Mouse (Mus musculus) hindbrain, embryonic 15.5 days (tissue): Measurements from ENCODE around the gene Slc15a3. TPM values are rescaled to one million over a fixed set of nuclear protein-coding genes. Genes with fewer than 3 reads are reported as not detected.

Source experiments
- ATAC-seq: fragments of 200-750 bp; cut with Nextera tagmentation; 2 replicates; pipeline ENCODE4 v1.8.0; 2017; ENCODE audit warnings: low read depth, moderate number of reproducible peaks, moderate TSS enrichment; ENCODE audit not compliant: low FRiP score
- H3K27ac ChIP-seq: fragments of 300-500 bp; sonication (generic); replicated peaks from 2 replicates; pipeline ENCODE4 v1.5.1; 2015; ENCODE audit warnings: mild to moderate bottlenecking, inconsistent platforms
- H3K27me3 ChIP-seq: fragments of 300-500 bp; sonication (generic); 2 replicates; pipeline ENCODE4 v1.6.1; 2015; ENCODE audit warnings: control low read depth, inconsistent platforms
- H3K36me3 ChIP-seq: fragments of 300-500 bp; sonication (generic); 2 replicates; pipeline ENCODE4 v1.6.1; 2015; ENCODE audit warnings: control low read depth, inconsistent platforms
- H3K4me1 ChIP-seq: fragments of 300-500 bp; sonication (generic); replicated peaks from 2 replicates; pipeline ENCODE4 v1.6.1; 2015; ENCODE audit warnings: control low read depth, inconsistent platforms
- H3K4me2 ChIP-seq: fragments of 300-500 bp; sonication (generic); 2 replicates; pipeline ENCODE4 v1.6.1; 2015; ENCODE audit warnings: moderate library complexity, mild to moderate bottlenecking, inconsistent platforms
- H3K4me3 ChIP-seq: fragments of 300-500 bp; sonication (generic); 2 replicates; pipeline ENCODE4 v1.5.1; 2015; ENCODE audit warnings: mild to moderate bottlenecking, inconsistent platforms
- H3K9ac ChIP-seq: fragments of 300-500 bp; sonication (generic); 2 replicates; pipeline ENCODE4 v1.6.1; 2015; ENCODE audit warnings: inconsistent platforms
- H3K9me3 ChIP-seq: fragments of 300-500 bp; sonication (generic); 2 replicates; pipeline ENCODE4 v1.6.1; 2016; ENCODE audit warnings: control low read depth, inconsistent platforms
- WGBS: fragments of 180-500 bp; shearing (Covaris S2); methylation state at CpG from one replicate; pipeline ENCODE4 v1.1.7; 2015; 5-methylcytosine and 5-hydroxymethylcytosine counted together
- polyA plus RNA-seq: library from polyadenylated mRNA; unstranded; fragments of >200 nt; fragmentation: Nextera tagmentation; extraction: Ambion mirVana; gene quantifications from 2 replicates; pipeline ENCODE4 v1.2.1, GENCODE M21; 2015

The Slc15a3 gene
- 0.30 and 0.47 TPM in 2 replicates for polyA plus RNA-seq

GRCm38 (mm10) chr19:10839010-10839892 is at the start of gene Slc15a3:
Gene Slc15a3 (plus strand): TSS chr19:10839727.
- Histone ChIP-seq H3K4me1 (no peaks in the 10 kb centered on the region), H3K9me3 (no peaks in the 10 kb centered on the region), H3K36me3 (no peaks in the 10 kb centered on the region), H3K9ac (no peak within 1 kb of the TSS), H3K27me3 (no peaks in the 10 kb centered on the region), H3K4me2 (no peak within 1 kb of the TSS), H3K27ac (no peak within 1 kb of the TSS), H3K4me3 (no peak within 1 kb of the TSS)
- ATAC-seq: no peak
- WGBS: 82% methylated on average over 15 of the region's 15 CpGs

- Histone ChIP-seq H3K4me3 (no peak overlapping the region), H3K27me3 (no peaks in the 10 kb centered on the region), H3K9me3 (no peaks in the 10 kb centered on the region), H3K9ac (no peak overlapping the region), H3K4me1 (peaks cover 5% of the 10 kb centered on the region), H3K27ac (no peak overlapping the region), H3K36me3 (no peaks in the 10 kb centered on the region), H3K4me2 (no peak overlapping the region)
- no peak for ATAC-seq
- WGBS: 78% methylated on average over 9 of the region's 9 CpGs
Observed at GRCm38 (mm10) chr19:10790323-10790722, 49.2 kb upstream of the Slc15a3 start.

- H3K4me3 ChIP-seq: no peak overlapping the region
- WGBS: 58% methylated on average over 3 of the region's 3 CpGs
Observed at GRCm38 (mm10) chr19:10793044-10793443, 46.5 kb upstream of the Slc15a3 start.

GRCm38 (mm10) chr19:10794916-10795315 is 44.6 kb upstream of the Slc15a3 start:
- WGBS: 80% methylated on average over 1 of the region's 1 CpGs
- no peak overlapping the region for H3K27ac ChIP-seq
- H3K9me3 ChIP-seq: no peaks in the 10 kb centered on the region
- H3K4me2 ChIP-seq: no peak overlapping the region
- no peaks in the 10 kb centered on the region for H3K27me3 ChIP-seq
- H3K4me1 ChIP-seq: 0 out of 2 replicates have a peak, but pooled peaks cover 4% of the 10 kb centered on the region
- no peak overlapping the region for H3K4me3 ChIP-seq
- no peaks in the 10 kb centered on the region for H3K36me3 ChIP-seq
- ATAC-seq: no peak
- H3K9ac ChIP-seq: no peak overlapping the region

More at GRCm38 (mm10) chr19:10793044-10793443, 46.5 kb upstream of the Slc15a3 start:
- Histone ChIP-seq H3K4me1 (0 out of 2 replicates have a peak, but pooled peaks cover 4% of the 10 kb centered on the region), H3K9me3 (no peaks in the 10 kb centered on the region), H3K9ac (no peak overlapping the region), H3K27ac (no peak overlapping the region), H3K4me2 (no peak overlapping the region), H3K36me3 (no peaks in the 10 kb centered on the region), H3K27me3 (no peaks in the 10 kb centered on the region)
- no peak for ATAC-seq

- H3K27me3 ChIP-seq: no peaks in the 10 kb centered on the region
- no peak overlapping the region for H3K4me2 ChIP-seq
- no peaks in the 10 kb centered on the region for H3K9me3 ChIP-seq
- H3K4me1 ChIP-seq: 0 out of 2 replicates have a peak, but pooled peaks cover 12% of the 10 kb centered on the region
- no peak overlapping the region for H3K4me3 ChIP-seq
- H3K9ac ChIP-seq: no peak overlapping the region
- H3K27ac ChIP-seq: no peak overlapping the region
- WGBS: 72% methylated on average over 10 of the region's 10 CpGs
- ATAC-seq: no peak
- H3K36me3 ChIP-seq: no peaks in the 10 kb centered on the region
Observed at GRCm38 (mm10) chr19:10798576-10798975, 41.0 kb upstream of the Slc15a3 start.

- Histone ChIP-seq H3K4me2 (no peak overlapping the region), H3K4me1 (0 out of 2 replicates have a peak, but pooled peaks cover 12% of the 10 kb centered on the region), H3K27ac (no peak overlapping the region), H3K27me3 (no peaks in the 10 kb centered on the region), H3K9ac (no peak overlapping the region), H3K36me3 (no peaks in the 10 kb centered on the region), H3K9me3 (no peaks in the 10 kb centered on the region), H3K4me3 (no peak overlapping the region)
- 94% methylated on average over 17 of the region's 17 CpGs for WGBS
- ATAC-seq: no peak
Observed at GRCm38 (mm10) chr19:10799155-10799554, 40.4 kb upstream of the Slc15a3 start.

- WGBS: 41% methylated on average over 6 of the region's 6 CpGs
- no peak overlapping the region for H3K4me3 ChIP-seq
- H3K9ac ChIP-seq: no peak overlapping the region
- ATAC-seq: no peak
- H3K36me3 ChIP-seq: no peaks in the 10 kb centered on the region
- H3K27me3 ChIP-seq: no peaks in the 10 kb centered on the region
- 0 out of 2 replicates have a peak, but pooled peaks cover 8% of the 10 kb centered on the region for H3K4me1 ChIP-seq
- H3K27ac ChIP-seq: no peak overlapping the region
- no peaks in the 10 kb centered on the region for H3K9me3 ChIP-seq
- no peak overlapping the region for H3K4me2 ChIP-seq
Observed at GRCm38 (mm10) chr19:10801070-10801469, 38.5 kb upstream of the Slc15a3 start.

GRCm38 (mm10) chr19:10801906-10802305 is 37.6 kb upstream of the Slc15a3 start:
- Histone ChIP-seq H3K9me3 (no peaks in the 10 kb centered on the region), H3K4me1 (0 out of 2 replicates have a peak, but pooled peaks cover 8% of the 10 kb centered on the region), H3K27me3 (no peaks in the 10 kb centered on the region), H3K9ac (no peak overlapping the region), H3K4me3 (no peak overlapping the region), H3K4me2 (no peak overlapping the region), H3K36me3 (no peaks in the 10 kb centered on the region), H3K27ac (no peak overlapping the region)
- no peak for ATAC-seq
- 84% methylated on average over 6 of the region's 6 CpGs for WGBS

- ATAC-seq: no peak
- Histone ChIP-seq H3K27me3 (no peaks in the 10 kb centered on the region), H3K9me3 (no peaks in the 10 kb centered on the region), H3K9ac (no peak overlapping the region), H3K4me1 (peaks cover 8% of the 10 kb centered on the region; the same call in 1 of the 2 replicates), H3K4me2 (no peak overlapping the region), H3K36me3 (no peaks in the 10 kb centered on the region), H3K4me3 (no peak overlapping the region), H3K27ac (no peak overlapping the region)
- 70% methylated on average over 5 of the region's 5 CpGs for WGBS
Observed at GRCm38 (mm10) chr19:10803751-10804150, 35.8 kb upstream of the Slc15a3 start.

- no peaks in the 10 kb centered on the region for H3K9me3 ChIP-seq
- H3K4me3 ChIP-seq: no peak overlapping the region
- WGBS: 85% methylated on average over 2 of the region's 2 CpGs
- peaks cover 21% of the 10 kb centered on the region; the same call in 1 of the 2 replicates for H3K4me1 ChIP-seq
- H3K27me3 ChIP-seq: no peaks in the 10 kb centered on the region
- H3K9ac ChIP-seq: no peak overlapping the region
- H3K27ac ChIP-seq: no peak overlapping the region
- ATAC-seq: no peak
- no peaks in the 10 kb centered on the region for H3K36me3 ChIP-seq
- no peak overlapping the region for H3K4me2 ChIP-seq
Observed at GRCm38 (mm10) chr19:10804850-10805660, 34.5 kb upstream of the Slc15a3 start.

GRCm38 (mm10) chr19:10805661-10806285 is 33.8 kb upstream of the Slc15a3 start:
- Histone ChIP-seq H3K9me3 (no peaks in the 10 kb centered on the region), H3K27me3 (no peaks in the 10 kb centered on the region), H3K4me1 (peaks cover 18% of the 10 kb centered on the region; the same call in 1 of the 2 replicates), H3K4me3 (no peak overlapping the region), H3K4me2 (no peak overlapping the region), H3K36me3 (no peaks in the 10 kb centered on the region), H3K27ac (no peak overlapping the region), H3K9ac (no peak overlapping the region)
- 72% methylated on average over 11 of the region's 11 CpGs for WGBS
- no peak for ATAC-seq
